Mouse (Mus musculus): Measurements from ENCODE around the gene Ccdc34.

Ccdc34 gene

DNA sequence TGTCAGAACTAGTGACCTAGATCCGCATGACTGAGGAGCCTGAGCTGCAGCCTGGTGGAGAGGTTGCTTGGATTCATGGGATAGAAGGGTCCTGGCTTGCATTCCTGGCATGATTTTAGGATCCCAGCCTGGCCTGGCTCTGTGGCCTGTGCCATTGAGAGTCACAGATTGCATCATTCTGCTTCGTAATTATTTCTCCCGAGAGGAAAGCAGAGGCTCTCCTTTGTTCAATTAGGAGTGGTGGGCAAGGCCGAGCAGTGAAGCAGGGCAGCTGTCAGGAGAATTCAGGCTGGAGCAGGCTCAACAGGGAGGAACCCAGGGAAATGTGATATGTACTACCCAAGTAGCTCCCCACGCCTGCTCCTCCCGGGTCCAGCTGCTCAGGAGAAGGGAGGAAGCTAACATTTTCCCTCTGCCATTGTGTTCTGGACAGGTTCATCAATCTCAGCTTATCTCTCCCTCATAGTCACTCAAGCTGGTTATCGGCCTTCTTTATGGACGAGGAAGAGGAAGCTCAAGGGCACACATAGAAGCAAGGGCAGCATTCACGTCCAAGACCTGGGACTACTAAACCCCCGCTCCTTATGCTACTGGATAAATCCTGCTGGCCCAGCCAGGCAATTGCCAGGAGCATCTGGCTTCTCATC, 162.2 kb downstream of the Ccdc34 start:
- CTCF ChIA-PET: no interaction called here

DNA sequence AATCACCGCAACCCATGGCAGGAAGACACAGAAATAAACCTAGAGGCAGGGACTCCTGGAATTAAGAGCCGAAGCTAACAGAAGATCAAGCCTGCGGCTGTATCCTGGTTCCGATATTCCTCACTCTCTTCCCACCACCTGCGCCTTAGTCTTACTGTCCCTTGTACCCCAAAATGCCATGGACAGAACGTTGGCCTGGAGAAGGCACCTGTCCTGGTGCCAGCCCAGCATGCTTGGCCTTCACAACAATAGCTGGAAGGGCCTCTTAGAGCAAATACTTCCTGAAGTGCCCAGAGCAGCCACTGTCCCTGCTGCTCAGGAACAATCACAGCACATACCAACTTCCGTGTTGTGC, 162.7 kb downstream of the Ccdc34 start:
- CTCF ChIA-PET: no interaction called here

DNA sequence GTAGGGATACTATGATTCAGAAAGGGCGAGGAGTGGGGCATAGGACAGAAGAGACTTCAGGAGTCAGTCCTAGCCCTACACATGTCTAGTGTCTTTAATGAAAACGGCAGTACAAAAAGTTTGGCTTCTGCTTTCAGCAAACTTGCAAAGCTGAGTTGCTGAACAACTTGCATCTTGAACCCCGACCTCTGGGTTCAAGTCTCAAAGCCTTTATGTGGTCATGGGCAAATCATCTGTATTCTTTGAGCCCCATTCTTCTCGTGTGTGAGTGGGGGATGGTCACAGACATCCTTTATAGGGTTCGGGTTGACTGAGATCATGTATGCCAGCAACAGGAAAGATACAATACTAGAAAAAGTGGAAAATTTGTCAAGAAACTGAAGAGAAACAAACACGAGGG, 164.0 kb downstream of the Ccdc34 start:
- CTCF ChIA-PET: no interaction called here

DNA sequence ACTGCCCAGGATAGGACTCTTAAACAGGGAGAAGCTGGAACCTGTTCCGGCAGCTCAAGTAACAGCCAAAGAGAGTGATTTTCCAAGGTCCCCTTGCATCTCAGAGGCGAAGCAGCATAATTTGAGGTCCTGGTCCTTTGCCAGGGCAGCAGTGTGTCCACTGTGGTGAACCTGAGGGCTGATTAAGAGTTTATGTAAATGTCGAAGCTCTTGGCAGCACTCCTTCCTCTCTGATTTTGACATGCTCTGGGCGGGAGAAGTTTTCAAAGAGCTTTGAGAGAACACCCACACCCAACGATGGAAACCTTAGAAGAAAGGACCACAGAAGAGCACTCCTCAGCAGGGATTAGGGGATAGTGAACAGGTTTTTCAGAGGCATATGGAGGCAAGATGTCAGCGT, 164.6 kb downstream of the Ccdc34 start:
- CTCF ChIA-PET: no interaction called here

DNA sequence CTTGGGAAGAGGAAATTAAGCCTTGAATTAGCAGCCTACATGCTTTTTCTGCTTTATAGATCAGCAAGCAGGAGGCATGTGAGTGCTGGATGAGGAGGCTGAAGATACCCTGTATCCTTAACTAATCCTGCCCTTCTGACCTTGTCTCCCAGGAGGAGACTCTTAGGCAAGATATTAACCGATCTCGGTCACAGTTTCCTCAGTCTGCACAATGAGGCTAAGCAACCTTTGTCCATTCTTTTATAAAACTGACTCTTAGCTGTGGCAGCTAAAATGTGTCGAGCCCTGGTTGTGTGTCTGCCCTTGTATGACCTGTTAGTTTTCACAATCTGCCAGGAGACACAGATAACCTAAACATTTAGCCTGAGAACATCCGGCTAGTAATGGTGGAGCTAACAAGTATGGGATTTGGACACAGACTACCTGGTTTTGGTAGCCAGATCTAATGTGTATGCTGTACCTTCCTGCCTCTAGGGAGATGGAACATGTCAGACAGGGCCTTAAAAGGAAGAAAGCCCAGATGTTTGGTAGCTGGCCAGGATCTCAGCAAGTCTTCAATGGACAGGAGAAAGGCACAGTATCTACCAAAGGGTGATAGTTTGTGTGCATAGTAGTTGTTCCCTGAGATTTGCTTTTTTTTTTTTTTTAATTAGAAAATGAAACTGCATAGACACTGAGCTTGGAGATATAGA, 165.3 kb downstream of the Ccdc34 start:
- CTCF ChIA-PET: no interaction called here

DNA sequence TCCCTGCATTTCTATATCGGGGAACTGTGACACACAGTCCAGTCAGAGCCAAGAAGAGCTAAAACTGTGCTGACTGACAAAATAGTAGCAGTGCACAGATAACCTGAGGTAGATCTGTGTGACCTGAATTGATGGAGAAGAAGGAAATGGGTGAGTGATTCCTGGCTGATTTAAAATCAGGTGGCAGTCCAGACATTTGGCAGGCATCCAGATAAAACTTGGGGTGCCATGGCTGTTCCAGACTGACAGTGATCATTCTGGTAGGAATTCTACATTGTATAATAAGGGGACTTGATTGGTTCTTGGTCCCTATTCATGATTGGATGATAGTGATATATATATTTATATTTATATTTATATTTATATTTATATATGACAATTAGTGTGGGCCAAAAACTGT, 166.5 kb downstream of the Ccdc34 start:
- CTCF ChIA-PET: interaction anchor here (0.5 kb wide), 1 partner anchor 136 kb away, joined by 4 read pairs; no protein-coding TSS in a partner anchor

DNA sequence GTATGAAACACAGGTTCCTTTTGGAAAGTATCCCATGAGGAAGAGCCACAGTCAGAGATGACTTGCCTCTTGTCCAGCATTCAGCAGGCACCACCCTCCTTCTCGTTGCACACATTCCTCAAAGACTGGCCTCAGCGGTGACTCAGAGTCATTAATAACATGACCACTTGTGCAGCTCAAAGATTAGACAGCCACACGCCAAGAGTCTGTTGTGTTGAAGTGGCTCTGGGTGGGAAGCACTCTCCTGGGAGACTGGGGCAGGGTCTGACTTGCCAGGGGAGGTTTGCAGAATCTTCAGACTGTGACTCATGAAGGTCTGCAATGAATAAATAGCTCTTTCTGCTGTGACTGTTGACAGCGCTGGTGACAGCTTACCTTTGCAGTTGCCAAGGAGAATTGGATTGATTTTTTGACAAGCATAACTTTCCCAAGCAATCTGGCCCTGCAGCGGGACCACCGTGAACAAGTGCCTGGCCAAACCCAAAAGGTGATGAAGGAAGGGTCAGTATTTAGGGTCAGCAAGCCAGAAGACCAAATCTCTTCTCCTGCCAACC, 168.9 kb downstream of the Ccdc34 start:
- CTCF ChIA-PET: no interaction called here

DNA sequence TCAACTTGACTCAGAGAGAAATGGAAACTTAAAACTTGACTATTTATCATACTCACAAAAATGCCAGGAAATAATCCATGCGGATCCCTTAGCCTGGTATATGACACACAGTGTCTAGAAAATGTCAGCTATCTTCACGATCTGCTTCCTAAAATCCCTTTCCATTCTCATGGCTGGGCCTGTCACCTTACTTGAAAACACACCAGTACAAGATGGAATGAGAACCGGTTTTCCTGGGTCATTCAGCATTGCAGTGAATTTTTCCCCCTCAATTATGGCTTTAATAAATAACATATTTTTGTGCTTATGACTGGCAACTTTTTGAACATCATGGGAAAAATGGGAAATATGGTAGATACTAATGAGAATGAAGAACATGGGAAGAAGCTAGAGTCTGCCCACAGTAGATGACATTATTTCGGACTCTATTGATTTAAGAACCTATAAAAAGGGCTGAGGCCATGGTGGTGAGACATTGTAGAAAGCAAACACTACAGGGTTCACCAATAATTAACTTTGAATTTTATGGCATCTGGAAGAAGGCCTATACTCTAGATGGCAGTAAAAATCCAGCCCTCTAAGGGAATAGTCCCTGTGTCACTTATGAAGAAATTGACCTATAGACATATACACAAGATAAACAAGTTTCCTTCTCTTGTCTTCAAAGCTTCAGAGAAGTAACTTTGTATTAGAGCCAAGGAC, 171.2 kb downstream of the Ccdc34 start:
- CTCF ChIA-PET: no interaction called here

DNA sequence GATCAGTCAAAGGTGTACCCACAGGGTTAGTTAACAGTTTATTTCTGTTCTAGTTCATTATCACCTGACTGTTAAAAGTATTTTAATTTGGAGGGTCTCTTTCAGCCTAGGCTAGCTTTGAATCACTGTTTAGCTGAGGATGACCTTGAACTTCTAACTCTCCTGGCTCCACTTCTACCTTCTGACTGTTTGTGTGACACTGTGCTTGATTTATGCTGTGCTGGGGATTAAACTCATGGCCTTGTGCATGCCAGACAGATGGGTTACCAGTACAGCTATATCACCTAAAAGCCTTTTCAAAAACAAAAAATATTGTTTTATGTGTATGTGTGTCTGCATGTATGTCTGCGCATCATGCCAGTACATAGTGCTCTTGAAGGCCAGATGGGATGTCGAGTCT, 172.8 kb downstream of the Ccdc34 start:
- CTCF ChIA-PET: no interaction called here

DNA sequence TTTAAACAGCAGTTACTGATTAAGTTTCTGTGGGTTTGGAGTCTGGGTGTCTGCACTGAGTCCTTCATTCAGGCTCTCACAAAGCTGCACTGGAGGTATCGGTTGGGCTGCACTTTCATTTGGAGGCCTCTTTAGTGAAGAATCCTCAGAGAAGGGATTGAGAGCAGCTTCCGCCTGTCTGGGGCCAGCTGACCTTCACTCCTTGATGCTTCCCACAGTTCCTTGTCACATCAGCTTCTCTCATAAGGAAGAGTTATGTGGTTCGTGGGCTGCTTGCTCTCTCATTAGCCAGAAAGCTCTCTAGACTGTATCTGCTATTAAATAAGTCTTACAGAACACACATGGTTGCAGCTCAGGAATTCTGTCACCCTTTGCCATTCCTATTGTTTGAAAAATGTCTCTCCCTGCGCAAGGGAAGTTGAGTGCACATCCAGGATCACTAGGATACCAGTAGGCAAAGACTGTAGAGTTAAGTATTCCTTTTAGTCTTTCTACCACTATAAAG, 173.6 kb downstream of the Ccdc34 start:
- CTCF ChIA-PET: no interaction called here

DNA sequence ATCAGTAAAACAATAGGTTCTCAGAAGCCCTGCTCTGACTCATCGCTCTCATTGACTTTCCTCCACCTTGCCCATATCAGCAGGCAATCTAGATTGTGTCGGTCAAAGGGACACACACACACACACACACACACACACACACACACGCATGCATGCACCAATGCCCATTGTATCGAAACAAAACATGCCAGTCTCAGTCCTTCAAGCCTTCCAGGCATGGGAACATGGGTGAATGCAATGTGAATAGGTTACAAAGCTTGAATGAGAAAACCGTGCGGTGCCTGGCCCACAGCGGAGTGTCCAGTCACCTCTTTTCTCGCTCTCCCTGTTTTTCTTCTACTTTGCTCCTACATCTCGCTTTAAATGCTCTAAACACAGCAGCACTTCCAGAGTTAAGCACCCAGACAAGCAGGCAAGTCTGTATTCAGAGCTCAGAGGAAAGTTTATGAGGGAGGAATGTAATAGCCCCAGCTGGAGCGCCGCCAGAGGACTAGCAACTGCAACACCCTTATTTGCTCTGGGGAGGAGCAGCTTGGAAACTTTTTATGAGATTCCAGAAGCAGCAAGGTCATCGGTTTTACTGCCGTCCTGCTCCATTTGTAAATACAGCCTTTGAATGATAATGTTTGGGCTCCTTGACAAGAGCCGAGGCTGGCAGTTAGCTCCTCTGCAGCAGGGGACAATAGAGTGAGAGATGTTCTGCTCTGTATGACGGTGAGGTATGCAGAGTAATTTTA, 174.5 kb downstream of the Ccdc34 start:
- CTCF ChIA-PET: no interaction called here

DNA sequence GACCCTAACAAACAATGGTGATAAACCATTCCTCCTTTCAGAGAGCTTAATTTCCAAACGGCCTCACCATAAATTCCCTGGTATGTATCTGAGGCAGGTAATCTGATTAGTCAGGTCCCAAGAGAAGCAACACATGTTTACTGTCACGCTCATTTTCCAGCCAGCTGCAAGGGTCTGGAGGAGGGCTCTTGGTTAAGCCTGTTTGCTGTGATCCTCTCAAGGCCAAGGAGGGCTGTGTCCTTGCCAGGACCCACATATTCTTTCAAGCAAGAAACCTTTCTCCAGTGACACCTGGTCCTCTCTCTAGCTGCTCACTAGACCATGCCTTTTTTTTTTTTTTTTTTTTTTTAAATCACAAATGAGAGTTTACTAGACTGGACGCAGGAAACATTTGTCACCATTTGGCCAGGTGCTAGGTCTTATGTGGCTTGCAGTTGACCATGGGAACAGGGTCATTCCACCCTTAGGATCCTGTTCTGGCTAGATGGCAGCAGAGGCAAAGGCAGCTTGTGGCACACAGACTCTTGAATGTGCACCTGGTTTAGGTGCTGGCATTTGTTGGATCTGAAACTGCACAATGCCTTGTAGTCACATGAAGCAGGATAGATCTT, 175.2 kb downstream of the Ccdc34 start:
- CTCF ChIA-PET: no interaction called here

DNA sequence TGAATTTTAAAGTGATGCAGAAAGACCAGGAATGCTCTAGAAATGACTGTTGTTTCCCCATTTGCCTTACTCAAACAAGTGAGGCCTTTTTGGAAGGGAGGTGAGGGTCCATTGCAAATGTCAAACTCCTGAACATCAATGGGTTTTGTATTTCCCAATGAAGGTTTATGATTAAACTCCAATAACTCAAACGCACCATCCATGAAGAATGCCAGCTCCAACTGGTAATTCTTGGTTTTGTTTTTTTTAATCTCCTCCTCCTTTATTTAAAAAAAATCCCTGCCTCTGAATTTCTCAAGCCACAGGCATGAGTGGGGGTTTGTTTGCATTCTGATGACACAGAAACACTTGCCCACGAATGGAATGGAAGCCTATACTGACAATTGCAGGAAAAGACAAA, 178.9 kb downstream of the Ccdc34 start:
- CTCF ChIA-PET: no interaction called here

DNA sequence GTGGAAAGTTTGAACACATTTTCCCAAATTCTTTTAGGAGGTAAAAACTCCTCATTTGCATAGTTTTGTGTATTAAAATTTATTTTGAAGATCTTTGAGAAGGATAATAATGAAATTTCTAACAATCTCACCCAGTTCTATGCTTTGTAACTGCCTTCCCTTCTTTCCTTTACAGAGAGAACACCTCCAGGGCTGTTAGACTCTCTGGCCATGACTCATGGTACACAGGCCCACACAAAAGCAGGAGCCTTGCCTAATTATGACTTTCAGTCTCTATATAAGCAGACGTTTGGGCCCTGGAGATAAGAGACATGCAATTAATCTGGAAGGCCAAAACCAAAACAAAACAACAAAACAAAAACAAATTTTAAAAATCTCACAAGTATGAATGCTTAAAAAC, 182.0 kb downstream of the Ccdc34 start:
- CTCF ChIA-PET: no interaction called here

DNA sequence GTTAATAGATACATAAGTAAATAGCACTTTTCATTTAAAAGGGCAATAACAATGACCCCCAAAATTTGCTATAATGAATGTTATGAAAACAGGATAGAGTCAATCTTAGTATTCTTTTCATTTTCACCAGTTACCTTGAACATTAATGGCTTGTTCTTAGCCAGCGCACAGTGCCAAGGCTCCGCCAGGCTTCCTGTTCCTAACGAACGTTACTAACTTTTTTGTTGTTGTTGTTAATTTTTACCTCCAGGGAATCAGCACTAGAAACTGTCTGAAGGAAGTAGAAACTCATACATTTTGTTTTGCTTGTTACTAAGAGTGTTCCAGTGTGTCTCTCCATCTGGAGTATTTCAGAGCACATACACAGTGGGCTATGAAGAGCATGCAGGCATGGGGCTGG, 184.2 kb downstream of the Ccdc34 start:
- CTCF ChIA-PET: no interaction called here

DNA sequence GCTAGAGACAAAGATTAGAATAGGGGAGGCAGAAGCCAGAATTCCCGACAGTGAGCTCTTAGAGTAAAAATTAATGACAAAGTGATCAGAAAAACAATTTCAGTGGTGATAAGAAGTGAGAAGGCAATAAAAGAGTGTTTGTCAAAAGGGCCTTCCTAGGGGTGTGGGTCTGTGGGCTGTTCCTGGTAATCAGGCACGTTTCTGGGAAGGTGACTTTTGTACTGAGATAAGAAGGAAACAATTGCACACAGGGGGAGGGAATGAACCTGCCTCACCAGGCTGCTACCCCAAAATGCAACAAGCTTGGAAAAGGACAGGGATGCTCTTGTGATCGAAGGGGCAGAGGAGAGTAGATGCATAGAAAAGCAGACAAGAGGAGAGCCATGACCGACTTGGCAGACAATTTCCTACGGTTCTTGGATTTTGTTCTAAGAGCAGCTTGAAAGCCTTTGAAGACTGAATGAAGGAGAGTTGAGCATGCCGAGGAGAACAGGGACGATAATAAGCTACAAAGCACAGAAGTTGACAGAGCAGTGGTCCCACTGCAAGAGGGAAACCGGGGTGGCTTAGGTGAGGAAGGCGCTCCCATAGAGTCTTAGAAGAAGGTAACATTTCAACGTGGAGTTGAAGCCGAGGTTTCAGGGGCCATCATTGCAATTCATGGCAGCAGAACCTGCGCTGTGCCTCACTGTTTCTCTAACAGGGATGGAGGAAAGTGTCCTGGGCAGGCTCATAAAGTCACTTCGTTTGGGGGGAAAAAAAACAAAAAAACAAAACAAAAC, 185.3 kb downstream of the Ccdc34 start:
- CTCF ChIA-PET: no interaction called here

DNA sequence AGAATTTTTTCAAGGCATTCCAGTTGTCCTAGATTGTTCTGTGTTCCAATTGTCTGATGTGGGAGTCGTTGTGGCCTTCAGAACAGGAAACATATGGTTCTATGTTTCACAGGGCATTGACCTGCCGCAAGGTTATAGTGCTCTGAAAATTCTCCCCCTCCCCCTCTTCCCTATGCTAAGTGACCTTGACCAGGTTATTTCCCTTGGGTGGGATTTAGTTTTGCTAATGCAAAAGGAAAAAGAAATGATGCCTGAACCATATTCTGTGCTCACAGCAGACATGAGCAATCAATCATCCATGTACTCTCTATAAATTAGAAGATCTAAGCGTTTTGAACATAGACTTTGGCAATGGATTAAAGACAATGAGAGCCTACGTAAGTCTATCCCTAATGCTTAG, 186.6 kb downstream of the Ccdc34 start:
- CTCF ChIA-PET: no interaction called here

DNA sequence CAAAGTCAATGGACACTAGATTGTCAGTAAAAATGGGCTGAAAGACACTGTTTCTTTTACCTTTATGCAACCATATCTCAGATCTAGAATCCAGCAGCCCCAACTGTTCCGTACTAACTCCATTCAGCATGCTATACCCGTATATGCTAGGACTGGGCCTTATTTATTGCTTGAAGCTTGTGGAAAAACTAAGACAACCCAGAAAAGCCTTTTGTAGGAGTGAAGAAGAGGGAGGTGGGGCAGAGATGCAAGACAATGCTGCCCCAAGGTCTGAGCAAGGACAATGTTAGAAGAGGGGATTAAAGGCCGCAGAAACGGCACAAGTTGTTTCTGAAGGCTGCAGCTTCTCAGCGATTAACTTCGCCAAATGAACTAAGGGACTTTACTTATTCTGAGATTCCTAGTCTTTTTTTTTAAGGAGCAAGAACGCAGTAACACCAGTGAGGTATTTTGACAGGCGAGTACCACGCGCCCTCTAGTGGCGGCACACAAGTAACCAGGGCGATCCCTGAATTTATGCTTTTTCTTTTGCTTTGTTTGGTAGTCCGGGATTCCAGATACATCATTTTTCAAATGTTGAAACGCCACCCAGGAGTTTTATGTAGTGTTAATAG, 187.2 kb downstream of the Ccdc34 start:
- CTCF ChIA-PET: no interaction called here

DNA sequence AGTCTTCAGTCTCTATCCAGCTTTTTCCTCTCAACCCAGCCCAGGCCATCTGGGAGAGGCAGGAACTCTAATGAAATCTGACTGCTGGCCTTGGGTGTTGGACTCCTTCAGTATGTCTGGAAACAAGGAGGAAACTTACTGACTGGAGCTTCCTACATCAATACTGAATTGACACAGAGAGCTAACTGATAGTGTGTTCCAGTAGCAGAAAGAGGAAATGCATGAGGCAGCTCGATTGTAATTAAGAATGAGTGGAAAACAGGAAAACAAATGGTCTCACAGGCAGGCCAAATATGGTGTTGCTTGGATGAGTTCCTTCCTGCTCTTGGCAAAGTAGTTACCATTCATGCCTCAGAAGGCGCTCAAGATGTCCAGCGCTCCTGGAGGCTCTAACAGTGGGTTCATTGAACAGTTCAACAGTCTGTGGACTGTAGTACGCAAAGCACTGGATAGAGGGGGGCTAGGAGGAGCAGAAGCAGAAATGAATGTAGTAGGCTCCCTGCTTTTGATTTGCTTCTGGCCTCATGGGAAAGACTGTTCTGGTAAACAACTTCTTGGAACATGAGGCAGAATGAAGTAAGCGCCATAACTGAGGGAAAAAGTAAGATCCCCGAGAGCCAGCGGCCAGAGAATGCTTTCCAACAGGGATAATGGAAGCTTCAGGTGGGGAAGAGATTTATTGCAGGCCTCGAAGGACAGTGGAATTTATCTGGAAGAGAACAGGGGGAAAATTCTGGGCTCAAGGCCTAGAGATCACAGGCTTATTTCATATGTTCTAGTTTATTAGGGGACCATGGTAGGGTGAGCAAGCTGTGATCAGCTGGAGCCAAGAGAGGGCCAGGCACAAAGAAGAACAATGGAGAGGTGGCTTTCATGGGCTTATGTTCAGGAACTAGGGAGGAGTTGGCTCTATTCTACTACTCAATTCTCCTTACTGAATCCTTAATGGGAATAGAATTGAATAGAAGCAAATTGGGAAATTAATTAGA, 193.2 kb downstream of the Ccdc34 start:
- CTCF ChIA-PET: no interaction called here

Data from spleen, embryonic (tissue).